Mouse (Mus musculus) right cerebral cortex, postnatal 25 days (tissue): ENCODE results near the gene Ninj2.

ENCODE experiments used
- DNase-seq: peaks from one replicate; pipeline ENCODE4 v3.0.0; 2022

Ninj2 gene

DNA sequence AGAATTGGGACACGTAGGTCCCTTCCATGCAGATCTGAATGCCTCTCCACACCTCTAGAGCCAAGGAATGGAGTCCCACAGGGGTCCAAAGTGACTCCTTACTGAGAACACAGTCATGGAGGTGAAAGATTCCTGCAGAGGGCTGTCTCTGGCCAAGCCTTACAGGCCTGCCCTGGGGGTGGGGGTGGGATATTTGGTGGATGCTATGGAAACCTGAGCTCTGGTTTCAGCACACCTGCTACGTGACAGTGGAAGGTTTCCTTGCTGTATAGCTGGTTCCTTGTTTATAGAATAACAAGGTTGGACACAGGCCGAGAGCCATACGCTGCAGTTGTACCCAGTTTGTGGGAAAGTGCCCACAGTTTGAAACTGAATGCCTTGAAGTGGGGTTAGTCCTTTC is 87.3 kb downstream of the Ninj2 start:
- no peak for DNase-seq

DNA sequence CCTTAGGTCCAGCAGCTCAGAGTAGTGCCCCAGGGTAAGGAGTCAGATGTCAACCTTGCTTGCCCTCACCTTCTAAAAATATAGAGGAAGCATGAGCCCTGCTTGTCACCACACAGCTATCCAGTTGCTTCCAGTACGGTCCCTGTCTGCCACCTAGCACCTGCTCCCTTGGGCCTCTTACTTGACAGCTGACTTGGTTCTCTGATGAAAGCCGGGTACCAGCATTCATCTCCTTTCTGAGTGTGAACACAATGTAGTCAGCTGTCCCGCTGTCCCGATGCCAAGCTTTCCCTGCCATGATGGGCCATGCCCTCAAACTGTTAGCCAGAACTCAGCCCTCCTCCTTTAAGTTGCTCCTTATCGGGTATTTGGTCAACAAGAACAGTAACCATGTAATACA is 89.0 kb downstream of the Ninj2 start:
- no peak for DNase-seq

DNA sequence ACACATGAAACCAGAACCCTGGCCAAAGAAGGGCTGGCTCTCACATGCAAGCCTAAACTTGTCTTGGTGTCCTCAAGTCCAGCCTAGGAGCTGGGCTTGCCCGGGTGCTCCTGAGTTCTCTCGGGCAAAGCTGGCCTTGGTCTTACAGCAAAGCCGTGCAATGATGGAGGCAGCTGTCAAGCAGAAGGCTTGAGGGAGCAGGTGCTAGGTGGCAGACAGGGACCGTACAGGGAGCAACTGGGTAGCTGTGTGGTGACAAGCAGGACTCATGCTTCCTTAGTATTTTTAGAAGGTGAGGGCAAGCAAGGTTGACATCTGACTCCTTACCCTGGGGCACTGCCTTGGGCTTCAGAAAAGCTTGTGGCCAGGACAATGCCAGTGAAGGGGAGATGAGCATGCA is 90.6 kb downstream of the Ninj2 start:
- no peak for DNase-seq

DNA sequence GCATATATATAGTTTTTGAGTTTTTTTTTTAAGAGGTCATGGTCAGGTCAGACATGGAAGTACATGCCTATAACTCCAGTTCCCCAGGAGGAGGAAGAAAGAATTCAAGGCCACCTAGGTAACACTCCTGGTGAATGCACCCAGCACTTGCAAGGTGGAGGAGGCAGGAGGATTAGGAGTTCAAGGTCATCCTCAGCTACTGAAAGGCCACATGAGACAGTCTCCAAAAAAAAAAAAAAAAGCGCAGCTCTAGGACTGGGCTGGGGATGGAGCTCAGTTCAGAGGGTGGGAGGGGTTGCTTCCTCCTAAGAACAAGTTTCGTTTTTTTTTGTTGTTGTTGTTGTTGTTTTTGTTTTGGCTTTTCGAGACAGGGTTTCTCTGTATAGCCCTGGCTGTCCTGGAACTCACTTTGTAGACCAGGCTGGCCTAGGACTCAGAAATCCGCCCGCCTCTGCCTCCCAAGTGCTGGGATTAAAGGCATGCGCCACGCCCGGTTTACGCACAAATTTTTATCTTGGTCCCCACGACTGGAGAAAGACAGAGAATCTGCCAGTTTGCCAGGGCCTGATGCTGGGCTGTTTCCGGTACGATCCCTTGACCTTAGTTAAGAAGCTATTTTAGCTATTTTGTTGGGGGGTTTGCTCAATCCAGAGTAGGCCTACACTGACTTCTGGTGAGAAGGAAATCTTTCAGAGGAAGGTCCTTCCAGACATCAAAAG is 92.0 kb downstream of the Ninj2 start:
- no peak for DNase-seq

DNA sequence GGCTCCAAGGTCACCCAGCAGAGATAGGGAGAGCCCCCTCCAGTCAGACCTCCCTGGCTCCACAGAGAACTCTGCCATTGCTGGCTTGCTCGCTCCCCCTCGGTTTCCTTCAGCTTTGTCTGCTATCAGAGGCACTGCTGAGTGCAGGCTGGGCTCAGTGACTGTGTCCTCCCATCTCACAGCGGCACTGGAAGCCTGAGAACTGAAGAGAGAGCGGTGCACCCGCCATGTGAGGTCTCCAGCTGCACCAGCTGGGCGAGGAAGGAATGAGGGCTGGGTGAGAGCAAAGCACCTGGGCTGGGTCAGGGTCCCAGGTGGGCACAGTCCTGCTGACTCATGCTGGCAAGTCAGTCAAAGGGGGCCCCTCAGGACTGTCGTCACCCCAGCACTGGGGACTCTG is 92.6 kb downstream of the Ninj2 start:
- no peak for DNase-seq

DNA sequence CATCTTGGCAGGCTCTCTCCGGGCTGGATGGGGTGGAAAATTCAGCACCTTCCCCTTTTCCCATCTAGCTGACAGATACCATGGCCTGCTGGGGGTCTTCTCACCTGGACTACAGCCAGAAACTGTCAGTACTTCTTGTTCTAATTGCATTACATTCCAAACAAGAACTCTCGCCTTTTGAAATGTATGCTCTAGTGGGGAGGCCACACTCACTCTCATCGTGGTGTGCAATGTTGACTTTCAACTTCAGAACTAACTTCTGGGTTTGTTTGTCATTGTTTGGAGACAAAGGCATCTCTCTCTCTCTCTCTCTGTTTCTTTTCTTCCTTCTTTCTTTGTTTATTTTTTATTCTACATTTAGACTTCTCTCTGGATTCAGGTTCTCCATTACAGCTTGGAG is 93.4 kb downstream of the Ninj2 start:
- DNase-seq, result no peak

DNA sequence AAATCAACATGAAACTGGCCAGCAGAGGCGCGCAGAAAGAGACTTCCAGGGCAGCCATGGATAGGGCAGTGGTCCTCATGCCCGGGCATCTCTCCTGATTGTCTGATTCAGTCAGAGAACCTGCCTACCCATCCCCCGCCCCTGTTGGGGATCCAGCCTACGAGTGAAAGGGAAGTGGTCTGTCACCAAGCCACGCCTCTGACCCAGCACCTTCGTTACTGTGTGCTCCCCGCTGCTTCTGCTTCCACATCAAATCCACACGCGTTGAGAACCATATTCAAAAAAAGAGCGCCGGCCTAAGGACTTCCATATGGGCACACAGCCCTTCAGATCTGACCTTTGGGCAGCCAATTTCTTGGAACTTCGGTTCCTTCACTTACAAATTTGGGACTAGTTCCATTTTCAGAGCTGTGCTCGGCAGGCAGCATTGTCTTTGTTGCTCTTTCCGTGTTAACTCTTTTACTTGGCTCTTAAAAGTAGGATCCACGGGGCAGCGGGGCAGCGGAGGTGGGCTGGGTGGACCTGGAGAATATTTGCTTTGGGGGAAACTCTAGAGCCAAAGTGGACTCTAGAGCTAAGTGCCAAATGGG is 94.5 kb downstream of the Ninj2 start:
- DNase-seq, result no peak

DNA sequence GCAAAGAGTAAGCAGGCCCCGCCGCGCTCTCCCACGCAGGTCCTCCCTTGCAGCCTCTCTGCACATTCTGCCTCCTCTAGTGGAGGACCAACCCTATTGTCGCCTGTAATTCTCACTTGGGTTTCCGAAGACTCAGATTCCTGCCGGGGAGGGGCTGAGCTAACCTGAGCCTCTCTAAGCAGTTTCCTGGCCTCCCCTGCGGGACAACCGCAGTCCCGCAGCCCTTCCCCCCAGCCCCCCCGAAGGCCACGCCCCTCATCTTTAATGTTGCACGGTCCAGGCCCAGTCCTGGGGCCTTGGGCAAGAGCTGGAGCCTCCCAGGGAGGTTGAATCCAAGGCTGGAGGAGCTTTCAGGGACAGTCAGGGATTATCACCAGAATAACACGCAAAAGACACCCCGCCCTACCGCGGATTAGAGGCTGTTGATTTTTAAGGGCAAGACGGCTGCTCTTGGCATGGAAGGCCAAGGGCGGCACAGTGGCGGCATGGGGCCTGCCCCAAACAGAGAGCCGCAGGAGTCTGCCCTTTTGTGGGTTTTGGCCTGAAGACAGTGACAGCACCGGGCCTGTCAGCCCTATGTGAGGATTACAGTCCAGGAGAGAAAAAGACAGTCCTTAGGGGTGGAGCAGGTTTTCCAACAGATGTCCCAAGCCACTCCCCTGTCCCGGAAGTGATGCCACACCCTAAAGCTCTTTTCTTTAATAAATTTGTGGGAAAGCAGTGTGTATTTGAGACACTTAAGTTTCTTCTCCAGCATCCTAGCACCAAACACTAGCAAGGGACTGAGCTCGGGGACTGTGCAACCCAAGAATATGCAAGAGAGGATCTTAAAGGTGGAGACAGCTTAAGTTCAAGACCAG is 95.5 kb downstream of the Ninj2 start:
- DNase-seq, result no peak

DNA sequence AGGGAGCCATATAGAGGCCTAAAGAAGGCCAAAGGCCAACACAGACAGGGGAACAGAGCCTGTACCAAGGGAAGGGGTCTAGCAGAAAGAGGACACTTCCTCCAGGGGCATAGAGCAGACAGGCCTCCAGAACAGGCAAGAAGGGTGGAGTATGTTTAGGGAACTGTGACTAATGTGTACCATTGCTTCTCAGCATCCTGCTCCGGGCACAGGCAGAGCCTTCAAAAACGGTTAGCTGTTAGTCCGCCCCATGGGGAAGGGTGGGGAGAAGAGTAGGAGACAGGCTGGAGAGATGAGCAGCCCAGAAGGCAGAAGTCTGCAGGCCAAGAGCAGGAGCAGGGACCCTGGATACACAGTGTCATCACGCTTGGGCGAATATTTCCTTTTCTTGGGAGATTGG is 96.1 kb downstream of the Ninj2 start:
- DNase-seq, result no peak

DNA sequence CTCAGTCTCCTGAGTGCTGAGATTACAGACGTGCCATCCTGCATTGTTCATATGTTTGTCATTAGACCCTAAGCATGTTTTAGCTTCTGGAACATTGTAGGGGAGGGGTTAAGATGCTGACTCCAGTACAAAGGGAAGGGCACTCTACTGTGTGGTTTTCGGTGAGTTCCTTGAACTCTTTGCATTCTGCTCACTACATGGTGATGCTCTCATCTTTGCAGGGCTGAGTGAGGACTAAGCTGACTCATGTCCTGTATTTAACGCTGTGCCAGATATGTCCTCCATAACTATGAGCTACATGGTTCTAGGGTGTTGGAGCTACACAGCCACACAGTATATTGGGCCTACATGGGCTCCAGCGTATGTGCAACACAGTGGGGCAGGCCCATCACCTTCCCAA is 97.2 kb downstream of the Ninj2 start:
- no peak for DNase-seq

DNA sequence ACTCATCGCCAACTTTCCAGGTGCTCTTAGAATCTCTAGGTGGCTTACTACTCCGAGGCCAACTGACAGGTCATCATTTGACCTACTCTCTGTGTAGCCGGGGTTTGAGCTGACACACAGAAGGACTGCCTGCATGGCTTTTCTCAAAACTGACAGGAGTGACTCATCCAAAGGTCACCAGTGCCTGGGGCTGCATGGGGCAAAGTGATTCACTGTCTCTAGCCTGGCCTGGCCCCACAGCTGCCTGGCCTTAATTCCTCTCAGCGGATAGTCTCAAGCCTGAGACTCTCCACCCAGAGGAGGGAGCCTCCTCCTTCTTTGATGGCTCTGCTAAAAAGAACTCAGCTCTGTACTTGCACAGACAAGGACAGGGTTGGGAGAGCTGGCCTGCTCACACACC is 97.8 kb downstream of the Ninj2 start:
- no peak for DNase-seq

DNA sequence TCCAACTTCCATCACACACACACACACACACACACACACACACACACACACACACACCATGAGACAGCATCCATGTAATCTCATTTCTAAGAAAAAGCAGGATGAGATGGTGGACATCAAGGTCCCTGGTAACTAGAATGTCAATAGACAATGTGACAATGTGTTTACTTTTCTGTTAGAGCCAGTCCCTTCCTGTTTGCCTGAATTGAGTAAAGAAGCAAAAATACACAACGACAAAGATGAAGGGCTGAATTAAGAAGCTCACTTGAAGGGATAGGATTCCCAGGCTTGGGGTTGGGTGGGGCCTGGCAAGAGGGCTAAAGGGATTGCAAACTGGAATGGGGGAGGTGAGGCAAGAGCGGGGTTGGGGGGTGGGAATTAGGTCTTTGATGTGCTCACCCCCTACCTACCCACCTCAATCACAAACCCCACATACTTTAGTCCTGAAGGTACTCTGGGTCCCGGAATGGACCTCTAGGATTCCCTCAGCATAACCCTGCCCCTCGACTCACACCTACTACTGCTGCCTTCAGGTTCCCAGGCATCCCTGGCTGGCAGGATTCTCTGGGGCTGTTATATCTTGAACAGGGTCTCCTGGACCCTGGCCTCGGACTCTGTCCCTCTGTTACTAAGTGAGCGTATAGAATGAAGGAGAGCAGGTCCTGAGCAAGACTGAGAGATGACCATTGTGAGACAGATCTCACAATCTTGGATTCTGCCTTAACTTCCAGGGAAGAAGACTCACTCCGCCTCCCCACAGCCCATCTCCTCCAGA is 98.4 kb downstream of the Ninj2 start:
- no peak for DNase-seq

DNA sequence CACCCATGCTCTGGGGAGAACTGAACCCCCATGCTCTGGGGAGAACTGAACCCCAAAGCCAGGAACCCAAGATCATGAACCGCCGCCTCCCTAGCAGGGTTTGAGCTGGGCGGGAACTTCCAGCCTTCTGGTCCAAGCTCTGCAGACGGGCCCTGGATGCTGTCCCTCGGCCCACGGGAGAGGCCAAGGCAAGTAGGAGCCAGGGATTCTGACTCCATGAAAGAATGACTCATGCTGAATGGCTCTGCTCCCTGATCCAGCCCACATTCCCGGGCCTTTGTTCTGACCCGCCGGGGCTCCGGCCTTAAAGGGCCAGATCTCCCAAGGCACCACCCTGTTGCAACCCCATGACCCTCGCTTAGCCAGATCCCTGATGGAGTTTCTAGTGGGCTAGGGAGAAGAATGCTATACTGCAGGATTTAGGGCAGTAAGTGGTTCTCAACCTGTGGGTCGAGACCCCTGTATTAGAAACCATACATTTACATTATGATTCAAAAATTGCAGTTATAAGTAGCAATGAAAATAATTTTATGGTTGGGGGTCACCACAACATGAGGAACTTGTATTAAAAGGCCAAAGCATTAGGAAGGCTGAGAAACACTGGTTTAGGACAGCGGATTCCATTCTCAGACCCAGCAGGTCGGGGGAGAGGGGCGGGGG is 99.2 kb downstream of the Ninj2 start:
- no peak for DNase-seq

DNA sequence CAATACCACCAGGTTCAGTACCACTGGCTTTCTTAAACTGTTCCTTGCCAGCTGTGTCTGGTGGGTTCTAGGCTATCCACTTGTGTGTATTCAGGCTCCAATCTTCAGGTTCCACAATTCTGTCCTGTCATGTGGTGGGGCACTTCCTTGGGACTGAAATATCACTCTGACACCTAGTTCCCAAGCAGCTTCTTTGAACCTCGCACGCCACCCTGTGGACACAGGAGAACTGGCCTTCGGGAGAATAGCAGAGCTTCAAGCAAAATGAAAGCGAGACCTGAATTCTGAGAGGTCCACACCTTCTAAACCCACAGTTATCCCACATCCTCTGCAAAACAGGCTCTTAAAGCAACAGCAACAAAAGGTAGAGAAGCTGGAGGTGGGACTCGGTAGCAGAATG is 100.0 kb downstream of the Ninj2 start:
- DNase-seq, result peak; percentile 72

DNA sequence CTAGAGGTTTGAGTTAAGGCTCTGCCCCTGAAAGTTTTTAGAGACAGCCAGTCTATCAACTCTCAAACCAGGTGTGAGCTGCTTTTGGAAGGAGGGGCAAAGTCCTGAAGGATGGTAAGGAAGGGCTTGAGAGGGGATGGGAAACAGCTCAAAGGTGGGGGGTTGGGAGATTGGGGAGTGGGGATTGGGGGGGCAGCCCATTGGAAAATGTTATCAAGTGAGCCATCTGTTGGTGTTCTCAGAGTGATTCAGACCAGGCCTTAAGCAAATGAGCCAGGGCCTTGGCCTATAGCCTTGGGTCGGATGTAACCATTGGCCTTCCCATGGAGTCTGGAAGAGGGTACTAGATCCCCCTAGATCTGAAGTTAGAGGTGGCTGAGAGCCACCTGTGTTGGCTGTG is 100.6 kb downstream of the Ninj2 start:
- DNase-seq, result no peak

DNA sequence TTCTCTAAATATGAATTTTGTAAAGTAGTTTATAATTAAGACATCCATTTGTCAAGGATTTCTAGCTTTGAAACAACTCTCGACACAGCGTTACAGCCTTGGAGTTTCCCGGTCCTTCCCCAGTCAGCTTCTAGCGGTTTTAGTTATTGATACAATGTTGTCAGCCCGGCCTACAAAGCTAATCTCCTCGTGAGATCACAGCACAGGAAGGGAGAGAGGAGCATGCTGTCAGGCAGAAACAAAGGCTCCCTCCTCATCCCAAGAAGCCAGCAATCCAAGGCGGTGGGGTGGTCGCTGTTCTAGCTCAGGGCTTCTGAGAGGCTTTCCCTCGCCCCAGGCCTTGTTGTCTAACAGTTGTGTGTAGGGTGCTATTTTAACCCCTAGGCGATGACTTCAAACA is 101.2 kb downstream of the Ninj2 start:
- no peak for DNase-seq

DNA sequence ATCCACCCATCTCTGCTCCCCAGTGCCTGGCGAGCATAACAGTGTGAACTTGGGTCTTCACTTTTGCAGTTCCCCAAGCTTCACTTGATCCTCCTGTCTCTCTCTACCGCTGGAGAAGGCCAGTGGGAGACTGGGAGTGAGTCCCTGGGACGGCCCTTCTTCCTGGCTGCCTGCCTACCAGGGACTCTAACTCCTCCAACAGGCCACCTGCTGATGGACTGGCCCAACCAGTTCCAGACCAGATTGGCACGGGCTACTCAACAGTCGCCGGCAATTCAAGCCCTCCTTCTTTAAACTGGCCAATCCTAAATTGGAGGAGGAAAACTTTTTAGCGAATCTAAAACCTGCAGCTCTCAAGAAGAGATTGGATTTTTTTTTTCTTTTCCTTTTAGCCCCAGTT is 101.8 kb downstream of the Ninj2 start:
- DNase-seq, result no peak

DNA sequence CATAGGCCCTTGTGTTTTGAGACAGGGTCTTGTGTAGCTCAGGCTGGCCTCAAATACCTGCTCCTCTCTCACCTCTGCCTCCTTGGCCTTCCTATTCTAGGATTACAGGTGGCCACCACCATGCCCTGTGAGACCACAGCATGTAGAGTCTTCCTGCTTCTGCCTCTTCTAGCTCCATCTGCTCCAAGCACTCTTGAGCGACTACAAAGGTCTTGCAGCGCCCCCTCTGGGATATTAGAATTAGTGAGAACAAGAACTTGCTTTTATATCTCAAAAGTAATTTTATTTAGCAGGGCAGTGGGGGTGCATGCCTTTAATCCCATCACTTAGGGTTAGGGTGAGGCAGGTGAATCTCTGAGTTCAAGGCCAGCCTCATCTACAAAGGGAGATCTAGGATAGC is 103.7 kb downstream of the Ninj2 start:
- no peak for DNase-seq

DNA sequence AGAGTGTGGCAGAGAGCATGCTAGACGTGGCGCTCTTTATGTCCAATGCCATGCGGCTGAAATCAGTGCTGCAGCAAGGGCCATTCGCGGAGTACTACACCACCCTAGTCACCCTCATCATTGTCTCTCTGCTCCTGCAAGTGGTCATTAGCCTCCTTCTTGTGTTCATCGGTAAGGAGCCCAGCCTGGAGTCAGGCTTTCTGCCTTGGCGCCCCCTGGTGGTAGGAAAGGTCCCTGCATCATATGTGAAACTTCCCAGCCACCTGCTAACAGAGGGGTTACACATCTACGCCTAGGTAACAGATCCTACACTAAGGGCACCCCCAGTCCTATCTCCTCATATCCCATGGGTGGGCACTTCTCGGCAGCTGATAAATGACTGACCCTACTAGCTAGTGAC is 104.8 kb downstream of the Ninj2 start:
- peak; percentile 52 for DNase-seq

DNA sequence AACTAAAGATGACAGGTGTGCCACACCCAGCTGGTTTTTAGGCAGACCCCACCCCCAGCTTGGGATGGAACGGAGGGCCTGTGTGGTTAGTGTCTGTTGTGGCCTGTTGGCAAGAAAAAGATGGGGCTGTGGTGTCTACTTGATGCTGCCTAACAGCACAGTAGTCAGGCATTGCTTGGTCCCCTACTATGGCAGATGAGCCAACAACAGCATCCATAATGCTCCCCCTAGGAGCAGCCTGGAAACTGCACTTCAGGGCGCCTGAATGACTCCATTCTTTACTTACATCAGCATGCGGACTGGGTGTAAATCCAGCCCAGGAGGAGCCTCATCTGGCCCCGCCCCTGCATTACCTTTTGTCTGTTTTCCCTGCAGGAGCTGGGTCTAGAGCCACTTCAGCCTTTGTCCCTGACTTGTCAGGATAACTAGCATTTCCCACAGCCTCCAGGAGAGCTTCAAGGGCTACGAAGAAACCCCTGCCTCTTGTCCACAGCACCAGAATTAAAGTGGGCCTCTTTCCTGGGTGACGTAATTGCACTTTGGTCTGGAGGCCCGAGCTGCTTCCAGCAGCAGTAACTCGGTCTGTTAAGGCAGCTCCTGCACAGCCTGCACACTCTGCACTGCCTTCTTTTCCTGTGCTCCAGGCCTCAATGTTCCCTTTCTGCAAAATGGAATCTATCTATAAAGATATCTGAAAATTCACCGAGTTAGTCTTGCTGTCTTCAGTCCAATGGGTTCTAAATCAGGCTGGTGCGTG is 106.7 kb downstream of the Ninj2 start:
- DNase-seq, result no peak

DNA sequence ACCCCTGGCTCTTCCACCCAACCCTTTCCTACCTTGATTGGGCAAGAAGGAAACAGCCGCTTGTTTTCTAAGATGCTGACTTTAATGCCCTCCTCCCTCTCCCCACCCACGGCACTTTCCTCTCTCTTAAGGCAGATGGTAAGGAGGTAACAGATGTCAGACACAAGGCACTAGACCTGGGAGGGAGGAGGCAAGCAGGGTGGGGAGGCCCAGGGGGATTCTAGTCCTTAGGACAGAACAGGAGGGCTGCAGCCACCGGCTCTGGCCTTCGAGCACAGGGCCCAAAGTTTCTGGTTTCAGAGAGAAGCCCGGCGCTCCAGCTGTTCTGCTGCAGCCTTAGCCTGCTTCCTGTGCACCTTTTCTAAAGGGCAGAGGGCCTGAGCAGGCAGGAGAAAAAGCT is 108.8 kb downstream of the Ninj2 start:
- DNase-seq, result no peak

DNA sequence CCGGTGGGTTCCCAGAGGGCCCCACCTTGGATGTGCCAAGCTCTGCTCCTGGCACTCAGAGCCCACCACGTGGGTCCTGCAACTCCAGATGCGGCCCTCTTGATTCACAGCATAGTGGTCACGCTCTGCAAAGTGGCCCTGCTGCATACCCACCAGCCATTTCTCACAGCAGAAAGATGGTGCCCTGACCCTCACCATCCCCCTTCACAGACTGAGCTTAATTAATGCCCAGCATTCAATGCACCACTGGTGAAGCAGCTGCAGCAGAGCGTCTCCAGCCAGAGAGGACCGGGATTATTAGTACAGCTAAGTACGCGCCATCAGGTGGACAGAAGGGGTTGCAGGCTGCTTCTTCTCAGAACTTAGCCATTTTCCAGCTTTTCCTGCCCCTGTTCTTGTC is 109.3 kb downstream of the Ninj2 start:
- DNase-seq, result no peak
